Mouse (Mus musculus) ovary, postnatal 10 days (tissue): ENCODE results near the gene Mllt6.
"Not testable (repeated sequence)": the region's sequence is repeated elsewhere in the genome, so short reads cannot be mapped to it uniquely, and the experiment has no call there.

ENCODE experiments used
- DNase-seq: peaks from one replicate; pipeline ENCODE4 v3.0.0; 2022; ENCODE audit warnings: low spot score

Mllt6 gene

GRCm38 (mm10) chr11:97695712-97696401, 32.6 kb downstream of the Mllt6 start:
- no peak for DNase-seq

- DNase-seq, result no peak
Measured at GRCm38 (mm10) chr11:97696669-97697068, 33.5 kb downstream of the Mllt6 start.

GRCm38 (mm10) chr11:97697199-97697890, 34.1 kb downstream of the Mllt6 start:
- DNase-seq, result no peak

- DNase-seq, result no peak
Measured at GRCm38 (mm10) chr11:97697891-97698529, 34.8 kb downstream of the Mllt6 start.

GRCm38 (mm10) chr11:97698741-97699611, 35.8 kb downstream of the Mllt6 start:
- DNase-seq, result peak; percentile 62

- peak; percentile 62 for DNase-seq
Measured at GRCm38 (mm10) chr11:97699626-97700002, 36.4 kb downstream of the Mllt6 start.

- peak; percentile 72 for DNase-seq
Measured at GRCm38 (mm10) chr11:97700003-97700745, 37.0 kb downstream of the Mllt6 start, which contains the start of gene Pcgf2. TSS of gene Pcgf2 (minus strand) at chr11:97700497.

GRCm38 (mm10) chr11:97700746-97701580, 37.7 kb downstream of the Mllt6 start:
- no peak for DNase-seq

- DNase-seq, result no peak
Measured at GRCm38 (mm10) chr11:97701581-97702392, 38.6 kb downstream of the Mllt6 start.

GRCm38 (mm10) chr11:97702393-97702745, 39.2 kb downstream of the Mllt6 start:
- DNase-seq, result peak; percentile 94

- DNase-seq, result peak; percentile 98
Measured at GRCm38 (mm10) chr11:97703039-97703826, 40.0 kb downstream of the Mllt6 start, which contains the start of gene Psmb3. TSS of gene Psmb3 (plus strand) at chr11:97703399.

GRCm38 (mm10) chr11:97710067-97710466, 46.9 kb downstream of the Mllt6 start:
- not testable (repeated sequence) for DNase-seq

GRCm38 (mm10) chr11:97711200-97711900, 48.1 kb downstream of the Mllt6 start:
- DNase-seq, result no peak

GRCm38 (mm10) chr11:97712286-97712685, 49.1 kb downstream of the Mllt6 start:
- no peak for DNase-seq

- no peak for DNase-seq
Measured at GRCm38 (mm10) chr11:97713896-97714295, 50.7 kb downstream of the Mllt6 start.

- DNase-seq, result no peak
Measured at GRCm38 (mm10) chr11:97714356-97714755, 51.1 kb downstream of the Mllt6 start.

GRCm38 (mm10) chr11:97714784-97715760, 51.9 kb downstream of the Mllt6 start:
- DNase-seq, result no peak
